Mouse (Mus musculus) mesoderm, embryonic 11.5 days (tissue): ENCODE data around the gene Zfp142.

Experiments
- DNase-seq: peaks from one replicate; pipeline ENCODE4 v3.0.0-alpha.2; 2012; ENCODE audit warnings: low read depth, low spot score

Zfp142 gene

DNA sequence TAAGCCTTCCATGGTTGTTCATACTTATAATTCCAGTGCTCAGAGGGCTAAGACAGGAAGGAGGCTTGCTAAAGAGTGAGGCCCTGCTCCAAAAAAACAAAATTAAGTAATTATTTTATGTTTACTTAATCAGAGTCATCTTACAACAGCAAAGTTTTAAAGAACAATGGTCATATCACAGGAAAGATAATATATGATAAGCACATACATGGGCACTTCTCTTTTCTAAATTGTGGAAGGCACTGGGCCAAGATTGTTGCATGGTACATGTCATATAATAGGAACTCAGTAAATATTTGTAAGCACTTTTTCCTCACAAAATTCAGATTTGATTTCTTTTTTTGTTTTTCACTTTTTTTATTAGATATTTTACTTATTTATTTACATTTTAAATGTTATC, 68.2 kb downstream of the Zfp142 start:
- DNase-seq = no peak
